Mouse (Mus musculus): ENCODE data around the gene Tuba3a. TPM values are rescaled to one million over a fixed set of nuclear protein-coding genes. Genes with fewer than 3 reads are reported as not detected.
A peak's percentile ranks its signal among the peaks of the same experiment; 100 is the strongest.

Gene Tuba3a
- total and polyA plus RNA-seq, 3 experiments: not detected

GRCm38 (mm10) chr6:125279729-125280128, 6.1 kb downstream of the Tuba3a start:
- Histone ChIP-seq H3K4me3 (replicated peaks in 1 of 3; ENCODE audit: low read depth in 2 of 3, low read length in 2 of 3, poor library complexity in 1 of 3) (no peak overlapping the region), H3K9me3 (replicated peaks; ENCODE audit: low read length) (peaks cover 5% of the 10 kb centered on the region), H3K79me2 (replicated peaks; ENCODE audit: control insufficient read depth, extremely low read depth, insufficient read depth, poor library complexity, severe bottlenecking) (no peaks in the 10 kb centered on the region), H3K4me1 (ENCODE audit: control insufficient read depth in 1 of 2, insufficient read depth in 2 of 2) (peaks cover 0 to 6% of the 10 kb centered on the region in 2 experiments; a peak in 2 of 4 replicates), H3K36me3 (replicated peaks in 1 of 2; ENCODE audit: control insufficient read depth in 1 of 2, insufficient read depth in 1 of 2, low read length in 1 of 2) (no peaks in the 10 kb centered on the region), H3K9ac (ENCODE audit: insufficient read depth, low read depth) (no peak overlapping the region), H3K27ac (ENCODE audit: insufficient read depth, low read depth) (no peak overlapping the region), H3K4me2 (ENCODE audit: insufficient read depth, low read depth, poor library complexity, severe bottlenecking) (no peak overlapping the region), H3K27me3 (replicated peaks) (peaks cover 26% of the 10 kb centered on the region)
- peak; percentile 20 for DNase-seq (ENCODE audit: extremely low read depth)
- dilution Hi-C loops (cut with MboI; ENCODE audit: extremely low pct_ligation_motif_present, extremely low pct_unique_long_range_greater_than_20kb, low sequenced_read_pairs) (no loop called here), in situ Hi-C loops (cut with MboI; ENCODE audit: low pct_ligation_motif_present, low pct_unique_long_range_greater_than_20kb, low sequenced_read_pairs) (no loop called here)
- TF ChIP-seq RCOR1 (conservative IDR thresholded peaks at IDR 0.05; ENCODE audit: low read depth, low read length) (no peak), ELF1 (IDR thresholded peaks at IDR 0.05; ENCODE audit: low read depth, low read length) (0 out of 2 replicates have a peak, but pooled peaks have one; percentile 40), PAX5 (IDR thresholded peaks at IDR 0.05; ENCODE audit: low read length) (no peak), NELFE (IDR thresholded peaks at IDR 0.05; ENCODE audit: low read depth, low read length) (no peak)

- H3K4me3 ChIP-seq (replicated peaks in 1 of 3; ENCODE audit: low read depth in 2 of 3, low read length in 2 of 3, poor library complexity in 1 of 3): no peak overlapping the region
- peak; percentile 39 for DNase-seq (ENCODE audit: extremely low read depth)
- H3K9ac ChIP-seq (ENCODE audit: insufficient read depth, low read depth): no peak overlapping the region
- no peak overlapping the region for H3K4me2 ChIP-seq (ENCODE audit: insufficient read depth, low read depth, poor library complexity, severe bottlenecking)
- no peaks in the 10 kb centered on the region for H3K9me3 ChIP-seq (replicated peaks; ENCODE audit: low read length)
- H3K27me3 ChIP-seq (replicated peaks): peaks cover 31% of the 10 kb centered on the region
- H3K79me2 ChIP-seq (replicated peaks; ENCODE audit: control insufficient read depth, extremely low read depth, insufficient read depth, poor library complexity, severe bottlenecking): no peaks in the 10 kb centered on the region
- in situ Hi-C loops (cut with MboI; ENCODE audit: low pct_ligation_motif_present, low pct_unique_long_range_greater_than_20kb, low sequenced_read_pairs) (loop anchor here (5.0 kb wide), 2 partner anchors 53 to 118 kb away; no protein-coding TSS in a partner anchor), dilution Hi-C loops (cut with MboI; ENCODE audit: extremely low pct_ligation_motif_present, extremely low pct_unique_long_range_greater_than_20kb, low sequenced_read_pairs) (no loop called here)
- no peak overlapping the region for H3K27ac ChIP-seq (ENCODE audit: insufficient read depth, low read depth)
- H3K4me1 ChIP-seq (ENCODE audit: control insufficient read depth in 1 of 2, insufficient read depth in 2 of 2): peaks cover 2 to 18% of the 10 kb centered on the region in 2 experiments; a peak in 2 of 4 replicates
- no peaks in the 10 kb centered on the region for H3K36me3 ChIP-seq (replicated peaks in 1 of 2; ENCODE audit: control insufficient read depth in 1 of 2, insufficient read depth in 1 of 2, low read length in 1 of 2)
- TF ChIP-seq NRF1 (IDR thresholded peaks at IDR 0.05; ENCODE audit: low read depth, low read length) (no peak), E2F4 (IDR thresholded peaks at IDR 0.05; ENCODE audit: insufficient replicate concordance, low read depth, low read length) (no peak), POLR2A (IDR thresholded peaks at IDR 0.05; ENCODE audit: low read depth, low read length) (no peak), SMC3 (IDR thresholded peaks at IDR 0.05; ENCODE audit: low read depth, low read length) (peak; percentile 54), KAT2A (IDR thresholded peaks at IDR 0.05; ENCODE audit: insufficient replicate concordance, low read length) (no peak), TBP (conservative IDR thresholded peaks at IDR 0.05; ENCODE audit: low read depth, low read length) (no peak), JUND (conservative IDR thresholded peaks at IDR 0.05; ENCODE audit: low read depth, low read length) (no peak), GABPA (IDR thresholded peaks at IDR 0.05; ENCODE audit: insufficient replicate concordance, low read depth, low read length) (no peak), ELF1 (IDR thresholded peaks at IDR 0.05; ENCODE audit: low read depth, low read length) (no peak), RCOR1 (conservative IDR thresholded peaks at IDR 0.05; ENCODE audit: low read depth, low read length) (no peak), JUN (IDR thresholded peaks at IDR 0.05; ENCODE audit: insufficient read depth, low read depth, low read length) (no peak), SIN3A (IDR thresholded peaks at IDR 0.05; ENCODE audit: low read length) (no peak), PAX5 (IDR thresholded peaks at IDR 0.05; ENCODE audit: low read length) (no peak), MAFK (IDR thresholded peaks at IDR 0.05; ENCODE audit: insufficient replicate concordance, low read length) (0 out of 2 replicates have a peak, but pooled peaks have one; percentile 48), CTCF (conservative IDR thresholded peaks at IDR 0.05 in 1 of 2, IDR thresholded peaks at IDR 0.05 in 1 of 2; ENCODE audit: low read depth in 2 of 2, low read length in 2 of 2) (peak; percentile 31 to 89; a peak in 2 of 4 replicates), USF2 (conservative IDR thresholded peaks at IDR 0.05; ENCODE audit: low read depth, low read length) (no peak), ZKSCAN1 (IDR thresholded peaks at IDR 0.05; ENCODE audit: borderline replicate concordance, low read depth, low read length) (no peak), UBTF (IDR thresholded peaks at IDR 0.05; ENCODE audit: low read depth, low read length) (no peak), USF1 (IDR thresholded peaks at IDR 0.05; ENCODE audit: low read depth, low read length) (no peak), MXI1 (IDR thresholded peaks at IDR 0.05; ENCODE audit: low read depth, low read length) (no peak), HCFC1 (IDR thresholded peaks at IDR 0.05; ENCODE audit: low read depth, low read length) (no peak), ZNF384 (IDR thresholded peaks at IDR 0.05; ENCODE audit: low read depth, low read length) (no peak), MEF2A (IDR thresholded peaks at IDR 0.05; ENCODE audit: borderline replicate concordance, low read depth, low read length) (no peak), BHLHE40 (IDR thresholded peaks at IDR 0.05; ENCODE audit: low read depth, low read length) (no peak), POLR2AphosphoS2 (IDR thresholded peaks at IDR 0.05; ENCODE audit: low read depth, low read length) (no peak), EP300 (IDR thresholded peaks at IDR 0.05; ENCODE audit: low read length) (no peak), ZMIZ1 (IDR thresholded peaks at IDR 0.05; ENCODE audit: low read depth, low read length) (no peak), ZC3H11A (IDR thresholded peaks at IDR 0.05; ENCODE audit: low read depth, low read length) (no peak), RAD21 (IDR thresholded peaks at IDR 0.05; ENCODE audit: low read depth, low read length) (peak; percentile 32), CHD2 (IDR thresholded peaks at IDR 0.05; ENCODE audit: low read length) (no peak)
Measured at GRCm38 (mm10) chr6:125274841-125275563, 10.8 kb downstream of the Tuba3a start.

All from CH12.LX (cell line).